ENCODE assay signal across 8 mouse cellular contexts in genomic region chr10:69534716-69535115, GRCm38 (mm10).
A peak's percentile ranks its signal among the peaks of the same experiment; 100 is the strongest.
DNase-seq lines count a peak whose midpoint lies in the region; ATAC-seq lines count a peak whose summit lies in the region.

No protein-coding gene starts in this region.

- H3K9me3 ChIP-seq in lung, embryonic 15.5 days, result no peaks in the 10 kb centered on the region
- H3K9me3 ChIP-seq in limb, embryonic 12.5 days, result no peaks in the 10 kb centered on the region
- H3K9me3 ChIP-seq in stomach, embryonic 14.5 days (ENCODE audit: control insufficient read depth, low read depth, low read length), result no peaks in the 10 kb centered on the region

- WGBS in lung, embryonic 15.5 days, result 64% methylated on average over 9 of the region's 9 CpGs
- WGBS in limb, embryonic 12.5 days, result 46% methylated on average over 9 of the region's 9 CpGs
- WGBS in stomach, embryonic 14.5 days, result 52% methylated on average over 9 of the region's 9 CpGs

- peak; percentile 20 to 31 for DNase-seq in cerebellum, postnatal 14 days
- no peak for DNase-seq in lung, postnatal 36 days
- DNase-seq in thymus, postnatal 0 days (ENCODE audit: low spot score), result no peak
- DNase-seq in kidney, postnatal 14 days, result no peak

- ATAC-seq in cerebellum, adult (ENCODE audit: insufficient number of reproducible peaks, low FRiP score, low TSS enrichment), result no peak
- ATAC-seq in lung, embryonic 15.5 days (ENCODE audit: borderline replicate concordance, extremely low read depth, low FRiP score, low TSS enrichment), result no peak
- ATAC-seq in limb, embryonic 12.5 days (ENCODE audit: insufficient number of reproducible peaks, insufficient read depth, low FRiP score, low TSS enrichment, low read depth), result no peak
- no peak for ATAC-seq in stomach, embryonic 14.5 days (ENCODE audit: insufficient number of reproducible peaks, insufficient read depth, low FRiP score, low read depth)

- H3K36me3 ChIP-seq in lung, embryonic 15.5 days, result no peaks in the 10 kb centered on the region
- H3K36me3 ChIP-seq in limb, embryonic 12.5 days, result no peaks in the 10 kb centered on the region
- H3K36me3 ChIP-seq in stomach, embryonic 14.5 days (ENCODE audit: control insufficient read depth, insufficient read depth, low read length), result no peaks in the 10 kb centered on the region

- H3K27me3 ChIP-seq in lung, embryonic 15.5 days, result no peaks in the 10 kb centered on the region
- no peaks in the 10 kb centered on the region for H3K27me3 ChIP-seq in limb, embryonic 12.5 days
- no peaks in the 10 kb centered on the region for H3K27me3 ChIP-seq in stomach, embryonic 14.5 days (ENCODE audit: control insufficient read depth, insufficient read depth, low read length)

- H3K4me1 ChIP-seq in lung, embryonic 15.5 days, result peaks cover 4% of the 10 kb centered on the region; the same call in 1 of the 2 replicates
- H3K4me1 ChIP-seq in limb, embryonic 12.5 days (replicated peaks), result peaks cover 27% of the 10 kb centered on the region
- no peaks in the 10 kb centered on the region for H3K4me1 ChIP-seq in stomach, embryonic 14.5 days (ENCODE audit: control insufficient read depth, insufficient read depth, low read length)

- H3K4me3 ChIP-seq in lung, embryonic 15.5 days, result no peak overlapping the region
- H3K4me3 ChIP-seq in limb, embryonic 12.5 days (replicated peaks), result peak overlapping the region; percentile 50
- H3K4me3 ChIP-seq in stomach, embryonic 14.5 days (ENCODE audit: low read depth, low read length), result peak overlapping the region; percentile 42

- no peak overlapping the region for H3K27ac ChIP-seq in lung, embryonic 15.5 days
- no peak overlapping the region for H3K27ac ChIP-seq in limb, embryonic 12.5 days
- no peak overlapping the region for H3K27ac ChIP-seq in stomach, embryonic 14.5 days (ENCODE audit: low read length)

- no peak overlapping the region for H3K9ac ChIP-seq in lung, embryonic 15.5 days
- H3K9ac ChIP-seq in limb, embryonic 12.5 days (replicated peaks), result peak overlapping the region; percentile 65; the same call in 1 of the 2 replicates
- 0 out of 2 replicates have a peak overlapping the region, but pooled peaks have one; percentile 14 for H3K9ac ChIP-seq in stomach, embryonic 14.5 days (replicated peaks; ENCODE audit: low read depth, low read length)

- H3K4me2 ChIP-seq in lung, embryonic 15.5 days, result peak overlapping the region; percentile 56; the same call in 1 of the 2 replicates
- H3K4me2 ChIP-seq in limb, embryonic 12.5 days, result peak overlapping the region; percentile 67
- peak overlapping the region; percentile 65 for H3K4me2 ChIP-seq in stomach, embryonic 14.5 days (replicated peaks; ENCODE audit: low read depth, low read length)

Comparison
In these comparisons a context has a peak if more than half of its experiments do, and no peak if none do; other contexts are left out.
1. DNase-seq: peak in cerebellum, postnatal 14 days (2 of 2); none in lung, postnatal 36 days (single experiment), thymus, postnatal 0 days (single experiment) and kidney, postnatal 14 days (single experiment).
2. Peak in every context shown above with its lines, with median percentiles within 50 percentile points of each other: H3K4me2 ChIP-seq.